Mouse (Mus musculus): ENCODE data around the gene Hspa12a. TPM values are rescaled to one million over a fixed set of nuclear protein-coding genes. Genes with fewer than 3 reads are reported as not detected.

Gene Hspa12a
- polyA plus RNA-seq, 1 experiment from 2014 or later: 6.5 TPM

- peak overlapping the region; percentile 37; the same call in 1 of the 2 replicates for H3K9ac ChIP-seq (ENCODE audit: low read length)
- H3K4me2 ChIP-seq (ENCODE audit: low read depth, low read length, severe bottlenecking): peak overlapping the region; percentile 15; the same call in 1 of the 2 replicates
- H3K4me1 ChIP-seq (replicated peaks; ENCODE audit: control insufficient read depth, insufficient read depth, low read length): peaks cover 28% of the 10 kb centered on the region
- H3K27ac ChIP-seq (ENCODE audit: low read depth, low read length): peak overlapping the region; percentile 47; the same call in 1 of the 2 replicates
- DNase-seq (ENCODE audit: low spot score) (peak; percentile 78), ATAC-seq (replicated peaks; ENCODE audit: low FRiP score) (peak; percentile 84)
- no peak overlapping the region; the same call in 1 of the 2 replicates for H3K4me3 ChIP-seq (ENCODE audit: low read depth, low read length)
- no peaks in the 10 kb centered on the region for H3K9me3 ChIP-seq (ENCODE audit: control insufficient read depth, low read length)
- 6% methylated on average over 16 of the region's 16 CpGs for WGBS
- H3K36me3 ChIP-seq (ENCODE audit: control insufficient read depth, insufficient read depth, low read length): no peaks in the 10 kb centered on the region
- H3K27me3 ChIP-seq (ENCODE audit: control insufficient read depth, insufficient read depth, low read length): peaks cover 36% of the 10 kb centered on the region
Observed at GRCm38 (mm10) chr19:58931081-58931800, 12.2 kb downstream of the Hspa12a start.

DNA sequence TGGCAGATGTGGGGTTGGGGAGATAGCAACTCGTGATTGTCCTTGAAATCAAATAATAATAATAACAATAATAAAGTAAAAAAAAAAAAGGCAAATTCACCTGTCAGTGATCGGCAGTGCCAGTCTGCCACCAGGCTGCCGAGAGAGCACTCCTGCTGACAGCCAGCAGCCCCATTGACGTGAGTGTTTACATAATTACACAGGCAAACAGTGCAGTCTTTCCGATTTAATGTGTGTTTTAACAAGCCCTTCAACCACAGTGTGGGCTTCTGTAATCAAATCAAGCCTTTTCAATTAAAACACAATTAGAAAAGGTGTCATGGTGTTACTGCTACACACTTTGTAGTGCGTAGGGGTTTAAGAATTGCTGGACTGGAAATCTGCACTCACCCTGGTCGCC, 24.3 kb downstream of the Hspa12a start:
- no peak overlapping the region for H3K4me2 ChIP-seq (ENCODE audit: low read depth, low read length, severe bottlenecking)
- WGBS: 21% methylated on average over 7 of the region's 7 CpGs
- H3K9me3 ChIP-seq (ENCODE audit: control insufficient read depth, low read length): no peaks in the 10 kb centered on the region
- 0 out of 2 replicates have a peak, but pooled peaks cover 2% of the 10 kb centered on the region for H3K4me1 ChIP-seq (replicated peaks; ENCODE audit: control insufficient read depth, insufficient read depth, low read length)
- ATAC-seq (replicated peaks; ENCODE audit: low FRiP score) (no peak), DNase-seq (ENCODE audit: low spot score) (no peak)
- peaks cover 11% of the 10 kb centered on the region for H3K27me3 ChIP-seq (ENCODE audit: control insufficient read depth, insufficient read depth, low read length)
- no peaks in the 10 kb centered on the region for H3K36me3 ChIP-seq (ENCODE audit: control insufficient read depth, insufficient read depth, low read length)
- no peak overlapping the region for H3K4me3 ChIP-seq (ENCODE audit: low read depth, low read length)
- no peak overlapping the region for H3K9ac ChIP-seq (ENCODE audit: low read length)
- no peak overlapping the region for H3K27ac ChIP-seq (ENCODE audit: low read depth, low read length)

- ATAC-seq (replicated peaks; ENCODE audit: low FRiP score) (no peak), DNase-seq (ENCODE audit: low spot score) (no peak)
- Histone ChIP-seq H3K4me1 (replicated peaks; ENCODE audit: control insufficient read depth, insufficient read depth, low read length) (0 out of 2 replicates have a peak, but pooled peaks cover 2% of the 10 kb centered on the region), H3K4me2 (ENCODE audit: low read depth, low read length, severe bottlenecking) (peak overlapping the region; percentile 16; the same call in 1 of the 2 replicates), H3K27ac (ENCODE audit: low read depth, low read length) (no peak overlapping the region), H3K36me3 (ENCODE audit: control insufficient read depth, insufficient read depth, low read length) (no peaks in the 10 kb centered on the region), H3K4me3 (ENCODE audit: low read depth, low read length) (no peak overlapping the region), H3K9me3 (ENCODE audit: control insufficient read depth, low read length) (no peaks in the 10 kb centered on the region), H3K27me3 (ENCODE audit: control insufficient read depth, insufficient read depth, low read length) (peaks cover 11% of the 10 kb centered on the region), H3K9ac (ENCODE audit: low read length) (0 out of 2 replicates have a peak overlapping the region, but pooled peaks have one; percentile 1)
- 7% methylated on average over 11 of the region's 11 CpGs for WGBS
Observed at GRCm38 (mm10) chr19:58918597-58918996, 24.9 kb downstream of the Hspa12a start.

- DNase-seq (ENCODE audit: low spot score) (no peak), ATAC-seq (replicated peaks; ENCODE audit: low FRiP score) (no peak)
- Histone ChIP-seq H3K36me3 (ENCODE audit: control insufficient read depth, insufficient read depth, low read length) (no peaks in the 10 kb centered on the region), H3K4me2 (ENCODE audit: low read depth, low read length, severe bottlenecking) (no peak overlapping the region), H3K9me3 (ENCODE audit: control insufficient read depth, low read length) (no peaks in the 10 kb centered on the region), H3K4me3 (ENCODE audit: low read depth, low read length) (no peak overlapping the region), H3K9ac (ENCODE audit: low read length) (no peak overlapping the region), H3K4me1 (replicated peaks; ENCODE audit: control insufficient read depth, insufficient read depth, low read length) (0 out of 2 replicates have a peak, but pooled peaks cover 3% of the 10 kb centered on the region), H3K27ac (ENCODE audit: low read depth, low read length) (no peak overlapping the region), H3K27me3 (ENCODE audit: control insufficient read depth, insufficient read depth, low read length) (peaks cover 14% of the 10 kb centered on the region)
- 88% methylated on average over 6 of the region's 6 CpGs for WGBS
Observed at GRCm38 (mm10) chr19:58913301-58913700, 30.2 kb downstream of the Hspa12a start.

GRCm38 (mm10) chr19:58911386-58911785, 32.1 kb downstream of the Hspa12a start:
- 10% methylated on average over 9 of the region's 9 CpGs for WGBS
- peak; percentile 65; the same call in 1 of the 2 replicates for ATAC-seq (replicated peaks; ENCODE audit: low FRiP score)

GRCm38 (mm10) chr19:58910941-58911368, 32.5 kb downstream of the Hspa12a start:
- Histone ChIP-seq H3K27me3 (ENCODE audit: control insufficient read depth, insufficient read depth, low read length) (peaks cover 11% of the 10 kb centered on the region), H3K9ac (ENCODE audit: low read length) (peak overlapping the region; percentile 48), H3K4me1 (replicated peaks; ENCODE audit: control insufficient read depth, insufficient read depth, low read length) (0 out of 2 replicates have a peak, but pooled peaks cover 3% of the 10 kb centered on the region), H3K27ac (ENCODE audit: low read depth, low read length) (no peak overlapping the region), H3K4me3 (ENCODE audit: low read depth, low read length) (peak overlapping the region; percentile 28), H3K9me3 (ENCODE audit: control insufficient read depth, low read length) (no peaks in the 10 kb centered on the region), H3K4me2 (ENCODE audit: low read depth, low read length, severe bottlenecking) (peak overlapping the region; percentile 50), H3K36me3 (ENCODE audit: control insufficient read depth, insufficient read depth, low read length) (no peaks in the 10 kb centered on the region)
- ATAC-seq (replicated peaks; ENCODE audit: low FRiP score) (peak; percentile 64; the same call in 1 of the 2 replicates), DNase-seq (ENCODE audit: low spot score) (peak; percentile 66)
- WGBS: 3% methylated on average over 11 of the region's 11 CpGs

More at GRCm38 (mm10) chr19:58911386-58911785, 32.1 kb downstream of the Hspa12a start:
- H3K9me3 ChIP-seq (ENCODE audit: control insufficient read depth, low read length): no peaks in the 10 kb centered on the region
- H3K27me3 ChIP-seq (ENCODE audit: control insufficient read depth, insufficient read depth, low read length): peaks cover 11% of the 10 kb centered on the region
- H3K4me3 ChIP-seq (ENCODE audit: low read depth, low read length): peak overlapping the region; percentile 28
- H3K27ac ChIP-seq (ENCODE audit: low read depth, low read length): no peak overlapping the region
- peak overlapping the region; percentile 48; the same call in 1 of the 2 replicates for H3K9ac ChIP-seq (ENCODE audit: low read length)
- H3K4me1 ChIP-seq (replicated peaks; ENCODE audit: control insufficient read depth, insufficient read depth, low read length): 0 out of 2 replicates have a peak, but pooled peaks cover 3% of the 10 kb centered on the region
- peak; percentile 89 for DNase-seq (ENCODE audit: low spot score)
- H3K4me2 ChIP-seq (ENCODE audit: low read depth, low read length, severe bottlenecking): peak overlapping the region; percentile 50
- H3K36me3 ChIP-seq (ENCODE audit: control insufficient read depth, insufficient read depth, low read length): no peaks in the 10 kb centered on the region

GRCm38 (mm10) chr19:58908018-58908417, 35.4 kb downstream of the Hspa12a start:
- no peak overlapping the region for H3K27ac ChIP-seq (ENCODE audit: low read depth, low read length)
- no peak overlapping the region for H3K4me2 ChIP-seq (ENCODE audit: low read depth, low read length, severe bottlenecking)
- H3K9me3 ChIP-seq (ENCODE audit: control insufficient read depth, low read length): no peaks in the 10 kb centered on the region
- ATAC-seq (replicated peaks; ENCODE audit: low FRiP score) (no peak), DNase-seq (ENCODE audit: low spot score) (no peak)
- H3K4me1 ChIP-seq (replicated peaks; ENCODE audit: control insufficient read depth, insufficient read depth, low read length): 0 out of 2 replicates have a peak, but pooled peaks cover 3% of the 10 kb centered on the region
- H3K27me3 ChIP-seq (ENCODE audit: control insufficient read depth, insufficient read depth, low read length): peaks cover 6% of the 10 kb centered on the region
- no peak overlapping the region for H3K9ac ChIP-seq (ENCODE audit: low read length)
- H3K36me3 ChIP-seq (ENCODE audit: control insufficient read depth, insufficient read depth, low read length): no peaks in the 10 kb centered on the region
- 84% methylated on average over 10 of the region's 10 CpGs for WGBS
- no peak overlapping the region for H3K4me3 ChIP-seq (ENCODE audit: low read depth, low read length)

DNA sequence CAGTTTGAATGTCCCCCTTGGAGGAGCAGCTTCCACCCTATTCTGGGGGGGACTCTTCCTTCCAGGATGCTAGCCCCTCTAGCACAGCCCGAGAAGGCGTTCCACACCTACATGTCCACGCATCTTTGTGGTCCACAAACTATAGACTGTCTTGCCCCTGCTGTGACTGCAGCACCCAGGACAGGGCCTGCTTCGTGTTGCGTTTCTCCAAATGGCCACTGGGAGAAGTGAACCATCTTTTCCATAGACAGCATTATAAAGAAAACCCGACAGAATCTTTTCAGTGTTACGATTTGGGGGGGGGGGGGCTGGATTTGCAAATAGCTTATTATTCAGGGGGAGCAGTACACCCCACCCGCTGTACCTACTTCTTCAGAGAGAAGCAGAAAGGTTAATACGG, 36.8 kb downstream of the Hspa12a start:
- no peak overlapping the region for H3K4me3 ChIP-seq (ENCODE audit: low read depth, low read length)
- H3K27me3 ChIP-seq (ENCODE audit: control insufficient read depth, insufficient read depth, low read length): no peaks in the 10 kb centered on the region; the same call in none of the 2 replicates
- H3K4me2 ChIP-seq (ENCODE audit: low read depth, low read length, severe bottlenecking): no peak overlapping the region
- WGBS: 44% methylated on average over 9 of the region's 9 CpGs
- 0 out of 2 replicates have a peak, but pooled peaks cover under 1% of the 10 kb centered on the region for H3K4me1 ChIP-seq (replicated peaks; ENCODE audit: control insufficient read depth, insufficient read depth, low read length)
- H3K9ac ChIP-seq (ENCODE audit: low read length): no peak overlapping the region
- no peaks in the 10 kb centered on the region for H3K9me3 ChIP-seq (ENCODE audit: control insufficient read depth, low read length)
- H3K36me3 ChIP-seq (ENCODE audit: control insufficient read depth, insufficient read depth, low read length): no peaks in the 10 kb centered on the region
- no peak for ATAC-seq (replicated peaks; ENCODE audit: low FRiP score)
- no peak overlapping the region for H3K27ac ChIP-seq (ENCODE audit: low read depth, low read length)
- no peak for DNase-seq (ENCODE audit: low spot score)
